Mouse (Mus musculus) forebrain, embryonic 10.5 days (tissue): ENCODE measurements around the gene Tnk1. TPM values are rescaled to one million over a fixed set of nuclear protein-coding genes. Genes with fewer than 3 reads are reported as not detected.

Experiments used
- DNase-seq: peaks from one replicate; pipeline ENCODE4 v3.0.0-alpha.2; 2017; ENCODE audit warnings: low spot score; ENCODE audit errors: extremely low spot score
- H3K27ac ChIP-seq: fragments of 300-500 bp; sonication (generic); 2 replicates; pipeline ENCODE4 v1.5.1; 2016; ENCODE audit warnings: mild to moderate bottlenecking
- H3K27me3 ChIP-seq: fragments of 300-500 bp; sonication (generic); 2 replicates; pipeline ENCODE4 v1.6.1; 2016; ENCODE audit warnings: mild to moderate bottlenecking; ENCODE audit not compliant: poor library complexity, severe bottlenecking
- H3K36me3 ChIP-seq: fragments of 300-500 bp; sonication (generic); replicated peaks from 2 replicates; pipeline ENCODE4 v1.6.1; 2016; ENCODE audit warnings: mild to moderate bottlenecking, moderate library complexity
- H3K4me1 ChIP-seq: fragments of 300-500 bp; sonication (generic); 2 replicates; pipeline ENCODE4 v1.6.1; 2016
- H3K4me3 ChIP-seq: fragments of 300-500 bp; sonication (generic); 2 replicates; pipeline ENCODE4 v1.5.1; 2016; ENCODE audit warnings: mild to moderate bottlenecking, moderate library complexity
- H3K9me3 ChIP-seq: fragments of 300-500 bp; sonication (generic); 2 replicates; pipeline ENCODE4 v1.6.1; 2016; ENCODE audit warnings: mild to moderate bottlenecking, moderate library complexity
- WGBS: fragments of 180-500 bp; shearing (Covaris S2); methylation state at CpG from one replicate; pipeline ENCODE4 v1.1.7; 2016; 5-methylcytosine and 5-hydroxymethylcytosine counted together
- microRNA-seq: library from miRNA; unstranded; fragments of <30 nt; microRNA quantifications from one replicate; pipeline ENCODE4, GENCODE M21; 2017
- polyA plus RNA-seq: library from polyadenylated mRNA; unstranded; fragments of >200 nt; fragmentation: Nextera tagmentation; extraction: Ambion mirVana; gene quantifications from 2 replicates; pipeline ENCODE4 v1.2.1, GENCODE M21; 2016

The Tnk1 gene
- polyA plus RNA-seq, 1 experiment from 2014 or later = 1.9 TPM

DNA sequence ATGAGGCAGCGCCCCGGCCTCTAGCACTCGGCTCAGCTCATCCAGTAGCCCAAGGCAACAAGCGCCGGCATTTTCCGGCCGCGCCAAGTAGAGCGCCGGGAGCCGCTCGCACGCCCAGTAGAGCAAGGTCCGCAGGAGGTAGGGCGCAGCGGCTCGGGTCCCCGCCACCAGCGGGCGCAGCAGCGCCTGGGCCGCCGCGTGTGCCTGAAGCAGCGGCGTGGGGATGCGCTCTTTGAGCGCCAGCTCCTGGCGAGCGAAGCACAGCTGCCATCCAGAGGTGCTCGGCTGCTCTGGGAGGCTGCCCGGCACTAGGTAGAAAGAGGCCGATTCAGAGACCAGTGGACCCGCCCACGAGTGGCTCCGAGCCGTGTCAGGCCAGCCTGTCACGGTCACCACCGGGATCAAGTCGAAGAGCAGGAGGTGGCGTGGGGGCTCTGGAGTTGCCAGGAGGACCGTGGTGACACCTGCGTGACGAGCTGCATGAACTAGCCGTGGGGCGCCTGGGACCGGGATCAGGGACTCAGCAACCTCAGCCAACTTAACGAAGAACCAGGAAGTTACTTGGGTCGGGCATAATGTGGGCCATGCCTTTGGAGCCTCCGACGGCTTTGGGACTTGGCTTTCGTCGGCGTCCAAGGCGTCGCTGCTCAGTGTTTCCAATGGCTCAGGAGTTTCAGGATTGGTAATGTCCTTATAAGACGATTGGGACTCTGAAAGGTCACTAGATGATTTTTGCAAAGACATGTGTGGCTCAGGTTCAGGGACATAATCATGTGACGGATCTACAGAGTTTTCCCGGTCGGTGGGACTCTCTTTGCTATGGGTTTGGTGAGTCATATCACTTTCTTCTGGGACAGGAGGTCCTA, 54.5 kb downstream of the Tnk1 start:
- peak; percentile 66 for DNase-seq
- Histone ChIP-seq H3K9me3 (peaks cover 5% of the 10 kb centered on the region; the same call in 1 of the 2 replicates), H3K4me1 (peaks cover 66% of the 10 kb centered on the region), H3K27me3 (peaks cover 91% of the 10 kb centered on the region), H3K36me3 (no peaks in the 10 kb centered on the region), H3K27ac (peak overlapping the region; percentile 72), H3K4me3 (peak overlapping the region; percentile 58)
- WGBS = 1% methylated on average over 60 of the region's 60 CpGs

DNA sequence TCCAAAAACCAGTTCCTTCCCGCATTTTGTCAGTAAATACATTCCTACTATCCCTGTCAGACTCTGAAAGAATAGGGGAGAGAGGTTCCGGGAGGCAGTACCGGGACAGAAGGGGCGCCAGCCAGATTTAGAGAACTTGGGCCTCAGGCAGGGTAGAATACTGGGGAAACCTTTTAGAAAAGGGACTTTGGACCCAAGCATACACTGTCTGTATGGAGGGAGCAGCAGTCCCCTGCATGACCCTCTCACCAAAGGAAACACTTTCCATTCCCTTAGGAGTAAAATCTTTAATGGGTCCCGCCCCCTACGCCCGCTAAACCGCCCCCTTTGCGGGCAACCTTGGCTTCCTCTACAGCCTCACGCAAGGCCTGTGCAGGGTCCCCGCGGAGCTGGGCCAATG, 55.2 kb downstream of the Tnk1 start:
- H3K4me3 ChIP-seq = peak overlapping the region; percentile 58

DNA sequence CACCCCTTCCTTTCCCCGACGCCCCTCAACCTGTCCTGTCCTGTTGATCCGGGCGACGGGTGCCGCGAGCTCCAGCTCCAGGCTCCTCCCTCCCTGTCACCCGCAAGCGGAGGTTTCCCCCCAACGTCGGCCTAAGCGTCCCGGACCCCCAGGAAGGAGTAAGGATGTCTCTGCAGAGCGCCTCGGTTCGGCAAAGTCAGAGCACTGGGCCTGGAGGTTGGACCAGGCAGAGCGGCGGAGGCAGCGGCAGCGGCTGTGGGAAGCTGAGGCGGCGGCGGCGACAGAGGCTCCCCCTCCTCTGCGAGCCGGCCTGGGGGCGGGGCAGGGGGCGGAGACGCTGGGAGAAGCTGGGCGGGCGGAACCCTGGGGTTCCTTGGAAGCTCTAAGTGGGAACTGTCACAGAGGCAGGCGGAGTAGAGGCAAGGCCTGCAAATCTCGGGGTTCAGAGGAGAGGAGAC, 55.9 kb downstream of the Tnk1 start:
- H3K4me1 ChIP-seq = peaks cover 69% of the 10 kb centered on the region
- WGBS = under 1% methylated on average over 33 of the region's 33 CpGs

More for the DNA sequence above, 55.2 kb downstream of the Tnk1 start:
- Histone ChIP-seq H3K9me3 (peaks cover 5% of the 10 kb centered on the region; the same call in 1 of the 2 replicates), H3K4me1 (peaks cover 69% of the 10 kb centered on the region), H3K36me3 (no peaks in the 10 kb centered on the region), H3K27ac (peak overlapping the region; percentile 72), H3K27me3 (peaks cover 98% of the 10 kb centered on the region)
- no peak for DNase-seq
- under 1% methylated on average over 12 of the region's 12 CpGs for WGBS

DNA sequence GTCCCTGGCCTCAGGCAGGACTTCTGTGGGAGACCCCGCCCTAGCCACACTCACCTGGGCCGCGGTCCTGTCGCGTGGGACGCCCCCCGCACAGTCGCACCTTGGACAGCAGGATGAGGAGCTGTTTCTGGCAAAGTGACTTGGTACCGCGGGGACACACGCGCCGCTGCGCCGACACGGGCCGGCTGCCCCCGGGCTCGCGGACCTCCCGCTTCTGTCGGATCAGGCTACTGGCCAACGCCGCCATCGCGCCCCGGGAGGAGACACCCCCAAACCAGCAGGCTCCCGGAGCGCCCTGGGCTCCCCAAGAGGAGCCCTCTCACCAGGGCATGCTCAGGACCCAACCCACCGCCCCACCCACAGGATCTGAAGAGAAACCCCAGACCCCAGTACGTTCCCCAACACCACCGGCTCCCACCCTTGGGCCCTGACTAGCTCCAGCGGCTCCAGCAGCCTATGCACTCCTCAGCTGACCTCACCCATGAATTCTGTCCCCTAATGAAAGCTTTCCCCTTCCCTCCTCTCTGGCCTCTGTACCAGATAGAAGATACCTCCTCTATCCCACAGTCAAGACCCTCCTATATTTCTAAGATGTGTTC, 57.1 kb downstream of the Tnk1 start, which contains the start of gene Fgf11:
Gene Fgf11 (minus strand): TSS at position 479 of the 599 bp plus-strand sequence.
- peaks cover 3% of the 10 kb centered on the region; the same call in 1 of the 2 replicates for H3K9me3 ChIP-seq
- H3K4me3 ChIP-seq = peak within 1 kb of the TSS; percentile 58
- no peak for DNase-seq
- peak within 1 kb of the TSS; percentile 95 for H3K27ac ChIP-seq
- 1% methylated on average over 33 of the region's 33 CpGs for WGBS
- peaks cover 69% of the 10 kb centered on the region for H3K4me1 ChIP-seq
- peaks cover 100% of the 10 kb centered on the region for H3K27me3 ChIP-seq
- H3K36me3 ChIP-seq = no peaks in the 10 kb centered on the region

More for the DNA sequence above, 55.9 kb downstream of the Tnk1 start:
- peak overlapping the region; percentile 58 for H3K4me3 ChIP-seq
- H3K9me3 ChIP-seq = peaks cover 5% of the 10 kb centered on the region; the same call in 1 of the 2 replicates
- peak overlapping the region; percentile 73 for H3K27ac ChIP-seq
- peak; percentile 83 for DNase-seq
- H3K36me3 ChIP-seq = no peaks in the 10 kb centered on the region
- peaks cover 99% of the 10 kb centered on the region for H3K27me3 ChIP-seq

Small RNA genes lying within 50 kb of the gene (microRNA-seq; reads per million reads assigned to microRNA genes)
- not detected for gene Mir6924

Other genes starting within 250 kb of the Tnk1 start
- not detected in 2 replicates for gene Shbg, start 240.8 kb downstream of the Tnk1 start, polyA plus RNA-seq
- gene Sat2, start 236.7 kb downstream of the Tnk1 start, polyA plus RNA-seq = 13.7 and 15.4 TPM in 2 replicates
- 32.5 and 34.6 TPM in 2 replicates for gene Fxr2, start 225.7 kb downstream of the Tnk1 start, polyA plus RNA-seq
- not detected in 2 replicates for gene Sox15, start 203.4 kb downstream of the Tnk1 start, polyA plus RNA-seq
- gene Mpdu1, start 196.1 kb downstream of the Tnk1 start, polyA plus RNA-seq = 81.8 and 82.9 TPM in 2 replicates
- gene Cd68, start 192.6 kb downstream of the Tnk1 start, polyA plus RNA-seq = 5.5 and 5.8 TPM in 2 replicates
- gene Eif4a1, start 186.3 kb downstream of the Tnk1 start, polyA plus RNA-seq = 725 and 747 TPM in 2 replicates
- 127 and 128 TPM in 2 replicates for gene Senp3, start 176.6 kb downstream of the Tnk1 start, polyA plus RNA-seq
- 0.20 TPM in 1 of 2 replicates, not detected in the other for gene Tnfsf13, start 172.9 kb downstream of the Tnk1 start, polyA plus RNA-seq
- 1.1 and 1.6 TPM in 2 replicates for gene Tnfsf12, start 162.9 kb downstream of the Tnk1 start, polyA plus RNA-seq
- gene Tnfsfm13, start 162.6 kb downstream of the Tnk1 start, polyA plus RNA-seq = 0.44 and 0.55 TPM in 2 replicates
- 32.9 and 34.5 TPM in 2 replicates for gene Polr2a, start 100.1 kb downstream of the Tnk1 start, polyA plus RNA-seq
- 0.14 TPM in 1 of 2 replicates, not detected in the other for gene Slc35g3, start 96.8 kb downstream of the Tnk1 start, polyA plus RNA-seq
- 0.46 and 0.77 TPM in 2 replicates for gene Zbtb4, start 92.8 kb downstream of the Tnk1 start, polyA plus RNA-seq
- 1.0 and 1.5 TPM in 2 replicates for gene Chrnb1, start 62.8 kb downstream of the Tnk1 start, polyA plus RNA-seq
- gene Fgf11, start 56.9 kb downstream of the Tnk1 start, polyA plus RNA-seq = 0.73 TPM in 2 replicates
- gene Tmem102, start 53.1 kb downstream of the Tnk1 start, polyA plus RNA-seq = 0.71 and 0.95 TPM in 2 replicates
- not detected in 2 replicates for gene Gm39566, start 43.4 kb downstream of the Tnk1 start, polyA plus RNA-seq
- not detected in 2 replicates for gene Spem2, start 40.3 kb downstream of the Tnk1 start, polyA plus RNA-seq
- 0.19 TPM in 1 of 2 replicates, not detected in the other for gene Spem1, start 36.5 kb downstream of the Tnk1 start, polyA plus RNA-seq
- 4.7 and 5.2 TPM in 2 replicates for gene Nlgn2, start 20.9 kb downstream of the Tnk1 start, polyA plus RNA-seq
- 259 and 290 TPM in 2 replicates for gene Tmem256, start 20.2 kb downstream of the Tnk1 start, polyA plus RNA-seq
- 67.5 and 67.6 TPM in 2 replicates for gene Plscr3, start 12.4 kb downstream of the Tnk1 start, polyA plus RNA-seq
- not detected in 2 replicates for gene Tmem95, start 19.3 kb upstream of the Tnk1 start, polyA plus RNA-seq
- gene Kctd11, start 22.7 kb upstream of the Tnk1 start, polyA plus RNA-seq = 4.8 and 6.7 TPM in 2 replicates
- gene Acap1, start 36.8 kb upstream of the Tnk1 start, polyA plus RNA-seq = 0.84 and 1.3 TPM in 2 replicates
- gene 2810408A11Rik, start 42.3 kb upstream of the Tnk1 start, polyA plus RNA-seq = 11.9 and 12.2 TPM in 2 replicates
- 14.3 and 14.8 TPM in 2 replicates for gene Neurl4, start 42.3 kb upstream of the Tnk1 start, polyA plus RNA-seq
- gene Gps2, start 55.2 kb upstream of the Tnk1 start, polyA plus RNA-seq = 92.4 and 97.3 TPM in 2 replicates
- gene Eif5a, start 63.2 kb upstream of the Tnk1 start, polyA plus RNA-seq = 2,970 and 2,997 TPM in 2 replicates
- 5.7 and 6.4 TPM in 2 replicates for gene Ybx2, start 77.1 kb upstream of the Tnk1 start, polyA plus RNA-seq
- gene Slc2a4, start 89.5 kb upstream of the Tnk1 start, polyA plus RNA-seq = 14.2 and 15.7 TPM in 2 replicates
- gene Cldn7, start 106.0 kb upstream of the Tnk1 start, polyA plus RNA-seq = 19.7 and 21.9 TPM in 2 replicates
- 21.5 and 23.4 TPM in 2 replicates for gene Ctdnep1, start 122.4 kb upstream of the Tnk1 start, polyA plus RNA-seq
- 159 TPM in 2 replicates for gene Elp5, start 123.8 kb upstream of the Tnk1 start, polyA plus RNA-seq
- gene Gabarap, start 132.4 kb upstream of the Tnk1 start, polyA plus RNA-seq = 318 and 331 TPM in 2 replicates
- gene Phf23, start 137.0 kb upstream of the Tnk1 start, polyA plus RNA-seq = 94.5 and 96.2 TPM in 2 replicates
- 44.3 and 51.6 TPM in 2 replicates for gene Dvl2, start 141.9 kb upstream of the Tnk1 start, polyA plus RNA-seq
- gene Acadvl, start 156.7 kb upstream of the Tnk1 start, polyA plus RNA-seq = 41.0 and 44.1 TPM in 2 replicates
- 13.8 and 15.5 TPM in 2 replicates for gene Dlg4, start 158.2 kb upstream of the Tnk1 start, polyA plus RNA-seq
- gene Asgr1, start 195.4 kb upstream of the Tnk1 start, polyA plus RNA-seq = 0.71 and 1.2 TPM in 2 replicates
- not detected in 2 replicates for gene Asgr2, start 233.9 kb upstream of the Tnk1 start, polyA plus RNA-seq